Mouse (Mus musculus): ENCODE measurements at regions not wholly inside any gene's neighbourhood (a gene's known extent, or its start where the extent isn't known, plus 50 kb on each side); places are given as distances from the start of the nearest gene placed in this dataset.

DNA sequence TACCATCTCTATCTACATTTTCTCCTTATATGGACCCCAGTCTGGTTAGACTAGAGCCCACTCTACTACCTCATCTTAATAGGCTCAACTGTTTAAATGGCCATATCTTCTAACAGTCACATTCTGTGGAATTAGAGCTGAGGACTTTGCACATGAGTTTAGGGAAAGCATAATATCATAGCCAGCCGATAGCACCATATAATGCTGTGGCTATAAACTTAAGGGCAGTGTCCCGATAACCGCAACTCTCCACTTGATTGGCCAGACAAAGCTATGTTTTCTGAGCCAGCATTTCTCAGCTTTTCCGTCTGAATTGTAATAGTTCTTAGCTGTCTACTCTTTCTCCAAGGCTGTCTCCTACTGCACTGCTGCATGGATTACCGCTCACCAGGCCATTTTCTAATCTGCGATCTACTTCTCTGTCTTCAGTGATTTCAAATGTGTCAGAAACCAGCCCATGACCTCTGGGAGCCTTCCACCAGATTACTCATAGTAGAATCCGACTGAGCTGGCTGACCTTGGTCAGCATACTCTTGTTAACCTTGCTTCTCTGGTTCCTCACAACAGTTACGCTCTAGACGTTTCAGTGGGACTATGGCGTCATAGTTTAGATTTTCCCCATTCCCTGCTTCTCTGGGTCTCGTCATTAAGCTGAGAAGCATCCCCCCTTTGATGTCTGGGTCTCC lies 152.8 kb downstream of the Klf5 start:
- Histone ChIP-seq H3K36me3 (ENCODE audit: control insufficient read depth, insufficient read depth, low read length) (no peaks in the 10 kb centered on the region), H3K27ac (ENCODE audit: low read depth, low read length) (no peak overlapping the region), H3K27me3 (replicated peaks; ENCODE audit: control insufficient read depth, insufficient read depth, low read length) (no peaks in the 10 kb centered on the region), H3K9me3 (ENCODE audit: control insufficient read depth, low read length) (no peaks in the 10 kb centered on the region), H3K9ac (ENCODE audit: low read depth, low read length) (no peak overlapping the region), H3K4me3 (ENCODE audit: low read length) (no peak overlapping the region), H3K4me1 (ENCODE audit: control insufficient read depth, insufficient read depth, low read depth, low read length) (no peaks in the 10 kb centered on the region), H3K4me2 (ENCODE audit: low read length) (no peak overlapping the region)
- no peak for ATAC-seq
- 90% methylated on average over 11 of the region's 11 CpGs for WGBS

- 84% methylated on average over 12 of the region's 12 CpGs for WGBS
- ATAC-seq, result no peak
- Histone ChIP-seq H3K4me2 (ENCODE audit: low read length) (no peak overlapping the region), H3K4me1 (ENCODE audit: control insufficient read depth, insufficient read depth, low read depth, low read length) (no peaks in the 10 kb centered on the region), H3K27ac (ENCODE audit: low read depth, low read length) (no peak overlapping the region), H3K9me3 (ENCODE audit: control insufficient read depth, low read length) (no peaks in the 10 kb centered on the region), H3K36me3 (ENCODE audit: control insufficient read depth, insufficient read depth, low read length) (no peaks in the 10 kb centered on the region), H3K4me3 (ENCODE audit: low read length) (no peak overlapping the region), H3K27me3 (replicated peaks; ENCODE audit: control insufficient read depth, insufficient read depth, low read length) (no peaks in the 10 kb centered on the region), H3K9ac (ENCODE audit: low read depth, low read length) (no peak overlapping the region)
Measured at GRCm38 (mm10) chr14:99453916-99454315, 155.4 kb downstream of the Klf5 start.

DNA sequence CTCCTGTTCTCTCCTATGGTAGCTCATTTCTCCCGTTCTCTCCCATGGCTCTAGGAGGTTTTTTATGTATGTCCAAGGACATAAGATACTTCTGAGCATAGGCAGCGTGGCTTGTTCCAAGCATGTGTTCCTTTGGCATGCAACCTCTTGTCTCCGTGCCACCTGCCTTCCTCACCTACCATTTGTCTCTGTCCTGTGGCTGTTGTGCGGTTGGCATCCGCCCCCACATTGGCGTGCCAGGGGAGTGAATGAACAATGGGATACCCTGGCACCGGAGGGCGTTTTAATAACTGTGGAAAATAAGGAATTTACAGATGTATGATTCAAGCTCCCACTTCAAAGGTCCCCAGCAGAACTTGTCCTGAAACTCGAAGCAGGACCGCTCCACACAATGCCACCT lies 158.1 kb downstream of the Klf5 start:
- Histone ChIP-seq H3K9me3 (ENCODE audit: control insufficient read depth, low read length) (no peaks in the 10 kb centered on the region), H3K27ac (ENCODE audit: low read depth, low read length) (no peak overlapping the region), H3K36me3 (ENCODE audit: control insufficient read depth, insufficient read depth, low read length) (no peaks in the 10 kb centered on the region), H3K4me3 (ENCODE audit: low read length) (no peak overlapping the region), H3K4me1 (ENCODE audit: control insufficient read depth, insufficient read depth, low read depth, low read length) (no peaks in the 10 kb centered on the region), H3K4me2 (ENCODE audit: low read length) (no peak overlapping the region), H3K9ac (ENCODE audit: low read depth, low read length) (no peak overlapping the region), H3K27me3 (replicated peaks; ENCODE audit: control insufficient read depth, insufficient read depth, low read length) (no peaks in the 10 kb centered on the region)
- WGBS, result 82% methylated on average over 10 of the region's 10 CpGs
- ATAC-seq, result peak; percentile 42; the same call in 1 of the 2 replicates

GRCm38 (mm10) chr14:99457573-99457972 lies 159.1 kb downstream of the Klf5 start:
- no peaks in the 10 kb centered on the region for H3K4me1 ChIP-seq (ENCODE audit: control insufficient read depth, insufficient read depth, low read depth, low read length)
- no peaks in the 10 kb centered on the region for H3K27me3 ChIP-seq (replicated peaks; ENCODE audit: control insufficient read depth, insufficient read depth, low read length)
- H3K4me2 ChIP-seq (ENCODE audit: low read length), result no peak overlapping the region
- H3K4me3 ChIP-seq (ENCODE audit: low read length), result no peak overlapping the region
- no peaks in the 10 kb centered on the region for H3K36me3 ChIP-seq (ENCODE audit: control insufficient read depth, insufficient read depth, low read length)
- H3K27ac ChIP-seq (ENCODE audit: low read depth, low read length), result no peak overlapping the region
- WGBS, result 88% methylated on average over 6 of the region's 6 CpGs
- no peaks in the 10 kb centered on the region for H3K9me3 ChIP-seq (ENCODE audit: control insufficient read depth, low read length)
- H3K9ac ChIP-seq (ENCODE audit: low read depth, low read length), result no peak overlapping the region
- no peak for ATAC-seq

DNA sequence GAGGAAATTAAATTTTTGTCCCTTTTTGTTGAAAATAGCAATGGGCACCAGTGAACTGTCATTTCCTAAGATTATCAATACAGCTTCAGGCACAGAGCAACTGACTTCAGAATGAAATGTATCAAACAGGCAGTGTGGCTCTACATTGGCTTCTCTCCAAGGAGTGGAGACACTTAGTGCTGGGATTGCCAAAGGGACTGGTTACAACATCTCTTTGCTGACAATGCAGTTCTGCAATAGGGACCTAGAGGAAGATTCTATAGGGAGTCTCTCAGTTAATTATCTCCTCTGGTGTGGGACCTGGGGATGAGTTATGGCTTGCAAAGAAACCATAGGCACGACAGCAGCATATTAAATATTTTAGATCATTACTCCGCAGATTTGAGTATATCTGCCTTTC lies 173.6 kb downstream of the Klf5 start:
- no peak overlapping the region for H3K27ac ChIP-seq (ENCODE audit: low read depth, low read length)
- no peaks in the 10 kb centered on the region for H3K4me1 ChIP-seq (ENCODE audit: control insufficient read depth, insufficient read depth, low read depth, low read length)
- no peaks in the 10 kb centered on the region for H3K27me3 ChIP-seq (replicated peaks; ENCODE audit: control insufficient read depth, insufficient read depth, low read length)
- WGBS, result 78% methylated on average over 2 of the region's 2 CpGs
- no peak overlapping the region for H3K4me3 ChIP-seq (ENCODE audit: low read length)
- no peaks in the 10 kb centered on the region for H3K36me3 ChIP-seq (ENCODE audit: control insufficient read depth, insufficient read depth, low read length)
- H3K9ac ChIP-seq (ENCODE audit: low read depth, low read length), result no peak overlapping the region
- no peak overlapping the region for H3K4me2 ChIP-seq (ENCODE audit: low read length)
- H3K9me3 ChIP-seq (ENCODE audit: control insufficient read depth, low read length), result no peaks in the 10 kb centered on the region
- ATAC-seq, result no peak

DNA sequence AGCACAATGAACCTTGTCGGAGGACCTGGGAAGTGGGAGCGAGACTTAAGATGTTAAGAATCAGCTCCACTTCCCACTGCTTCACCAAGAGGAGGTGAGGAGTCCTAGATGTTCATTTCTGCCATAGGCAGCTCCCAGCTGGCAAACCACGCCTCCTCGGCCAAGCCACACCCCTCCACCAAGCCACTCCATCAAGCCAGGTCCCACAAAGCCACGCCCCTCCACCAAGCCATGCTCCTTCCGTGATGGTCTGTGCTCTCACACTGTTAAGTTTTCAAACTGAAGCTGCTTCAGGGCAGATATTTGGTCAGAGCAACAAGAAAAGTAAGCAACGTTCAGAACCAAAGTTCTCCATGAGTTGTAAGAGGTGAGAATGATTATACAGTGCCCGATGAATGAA lies 176.8 kb downstream of the Klf5 start:
- Histone ChIP-seq H3K27me3 (replicated peaks; ENCODE audit: control insufficient read depth, insufficient read depth, low read length) (no peaks in the 10 kb centered on the region), H3K4me3 (ENCODE audit: low read length) (no peak overlapping the region), H3K4me2 (ENCODE audit: low read length) (no peak overlapping the region), H3K27ac (ENCODE audit: low read depth, low read length) (no peak overlapping the region), H3K36me3 (ENCODE audit: control insufficient read depth, insufficient read depth, low read length) (no peaks in the 10 kb centered on the region), H3K4me1 (ENCODE audit: control insufficient read depth, insufficient read depth, low read depth, low read length) (no peaks in the 10 kb centered on the region), H3K9me3 (ENCODE audit: control insufficient read depth, low read length) (no peaks in the 10 kb centered on the region), H3K9ac (ENCODE audit: low read depth, low read length) (no peak overlapping the region)
- 68% methylated on average over 8 of the region's 8 CpGs for WGBS
- ATAC-seq, result no peak

- WGBS, result 54% methylated on average over 10 of the region's 10 CpGs
Measured at GRCm38 (mm10) chr14:99480325-99481077, 182.0 kb downstream of the Klf5 start.

DNA sequence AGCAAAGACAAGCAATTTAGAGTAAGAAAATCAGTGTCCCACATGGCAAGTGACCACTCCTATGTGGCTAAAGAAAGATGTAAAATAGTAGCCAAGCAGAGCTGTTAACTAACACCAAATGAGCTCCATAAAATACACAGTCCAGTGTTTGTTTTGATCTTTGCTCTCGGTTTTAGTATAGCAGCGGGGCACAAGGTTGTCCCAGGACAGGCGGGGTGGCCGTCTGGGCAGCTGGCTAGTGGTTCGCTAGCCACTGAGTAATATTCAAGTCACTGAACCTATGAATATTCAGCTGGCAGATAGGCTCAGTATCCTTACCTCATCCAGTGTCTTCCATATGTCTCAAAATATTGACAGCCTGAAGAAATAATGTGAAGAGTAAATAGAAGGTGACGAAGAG lies 189.5 kb downstream of the Klf5 start:
- Histone ChIP-seq H3K9me3 (ENCODE audit: control insufficient read depth, low read length) (no peaks in the 10 kb centered on the region), H3K9ac (ENCODE audit: low read depth, low read length) (no peak overlapping the region), H3K36me3 (ENCODE audit: control insufficient read depth, insufficient read depth, low read length) (no peaks in the 10 kb centered on the region), H3K4me3 (ENCODE audit: low read length) (no peak overlapping the region), H3K4me1 (ENCODE audit: control insufficient read depth, insufficient read depth, low read depth, low read length) (no peaks in the 10 kb centered on the region), H3K27ac (ENCODE audit: low read depth, low read length) (no peak overlapping the region), H3K4me2 (ENCODE audit: low read length) (no peak overlapping the region), H3K27me3 (replicated peaks; ENCODE audit: control insufficient read depth, insufficient read depth, low read length) (no peaks in the 10 kb centered on the region)
- ATAC-seq, result no peak
- WGBS, result 73% methylated on average over 6 of the region's 6 CpGs

More at GRCm38 (mm10) chr14:99480325-99481077, 182.0 kb downstream of the Klf5 start:
- Histone ChIP-seq H3K27ac (ENCODE audit: low read depth, low read length) (no peak overlapping the region), H3K4me3 (ENCODE audit: low read length) (no peak overlapping the region), H3K4me2 (ENCODE audit: low read length) (no peak overlapping the region), H3K4me1 (ENCODE audit: control insufficient read depth, insufficient read depth, low read depth, low read length) (no peaks in the 10 kb centered on the region), H3K9me3 (ENCODE audit: control insufficient read depth, low read length) (no peaks in the 10 kb centered on the region), H3K27me3 (replicated peaks; ENCODE audit: control insufficient read depth, insufficient read depth, low read length) (no peaks in the 10 kb centered on the region), H3K36me3 (ENCODE audit: control insufficient read depth, insufficient read depth, low read length) (no peaks in the 10 kb centered on the region), H3K9ac (ENCODE audit: low read depth, low read length) (no peak overlapping the region)
- ATAC-seq, result no peak

DNA sequence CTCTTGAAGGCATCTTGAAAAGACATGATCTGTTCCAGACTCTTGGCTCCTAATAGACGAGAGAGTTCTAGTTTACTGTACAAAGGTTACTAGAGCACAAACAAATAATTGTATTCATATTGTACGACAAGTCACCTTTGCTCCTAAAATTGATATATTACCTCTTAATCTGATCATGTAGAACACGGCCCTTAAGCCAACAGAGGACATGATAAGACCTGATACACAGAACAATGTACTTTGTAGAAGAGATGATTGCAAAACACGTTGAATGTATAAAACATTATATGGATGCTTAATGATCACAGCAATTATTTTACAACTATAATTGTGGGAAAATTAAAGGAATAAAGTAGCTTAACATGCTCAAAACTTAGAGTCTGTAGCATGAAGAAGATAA lies 194.7 kb downstream of the Klf5 start:
- H3K27ac ChIP-seq (ENCODE audit: low read depth, low read length), result no peak overlapping the region
- no peaks in the 10 kb centered on the region for H3K36me3 ChIP-seq (ENCODE audit: control insufficient read depth, insufficient read depth, low read length)
- H3K9ac ChIP-seq (ENCODE audit: low read depth, low read length), result no peak overlapping the region
- no peak overlapping the region for H3K4me3 ChIP-seq (ENCODE audit: low read length)
- no peaks in the 10 kb centered on the region for H3K9me3 ChIP-seq (ENCODE audit: control insufficient read depth, low read length)
- 90% methylated on average over 4 of the region's 4 CpGs for WGBS
- ATAC-seq, result no peak
- no peak overlapping the region for H3K4me2 ChIP-seq (ENCODE audit: low read length)
- no peaks in the 10 kb centered on the region for H3K4me1 ChIP-seq (ENCODE audit: control insufficient read depth, insufficient read depth, low read depth, low read length)
- no peaks in the 10 kb centered on the region for H3K27me3 ChIP-seq (replicated peaks; ENCODE audit: control insufficient read depth, insufficient read depth, low read length)
